Mouse (Mus musculus) thymus, adult 2 months (tissue): ENCODE measurements around the gene Rgmb.

Source experiments
- CTCF ChIP-seq: fragments of 200-500 bp; IDR thresholded peaks from 2 replicates; pipeline ENCODE4 v1.5.1; 2012; ENCODE audit warnings: mild to moderate bottlenecking, control low read depth, low read length, moderate library complexity, borderline replicate concordance; ENCODE audit not compliant: control insufficient read depth, poor library complexity, insufficient read depth; ENCODE audit errors: extremely low read depth
- POLR2A ChIP-seq: fragments of 200-500 bp; IDR thresholded peaks from 2 replicates; pipeline ENCODE4 v1.6.1; 2012; ENCODE audit warnings: mild to moderate bottlenecking, low read length, control low read depth, moderate library complexity; ENCODE audit not compliant: control insufficient read depth, poor library complexity, insufficient read depth; ENCODE audit errors: extremely low read depth

GRCm38 (mm10) chr17:15824337-15824736, 6.5 kb downstream of the Rgmb start:
- TF ChIP-seq POLR2A (no peak), CTCF (no peak)
